Mouse (Mus musculus) heart, postnatal 10 days (tissue): ENCODE measurements at regions not wholly inside any gene's neighbourhood (a gene's known extent, or its start where the extent isn't known, plus 50 kb on each side); places are given as distances from the start of the nearest gene placed in this dataset.

Experiments
- DNase-seq, 2 experiments: peaks; one replicate each; pipeline ENCODE4 v3.0.0; 2021
- intact Hi-C: fragments of 180-260 bp; cut with DNase I; formaldehyde crosslinking; loops from one replicate; pipeline ENCODE4 v1.15.1; 2025

GRCm38 (mm10) chr12:65552230-65552629, 326.9 kb downstream of the Wdr20rt start:
- no peak for DNase-seq
- intact Hi-C loops, result no loop called here

DNA sequence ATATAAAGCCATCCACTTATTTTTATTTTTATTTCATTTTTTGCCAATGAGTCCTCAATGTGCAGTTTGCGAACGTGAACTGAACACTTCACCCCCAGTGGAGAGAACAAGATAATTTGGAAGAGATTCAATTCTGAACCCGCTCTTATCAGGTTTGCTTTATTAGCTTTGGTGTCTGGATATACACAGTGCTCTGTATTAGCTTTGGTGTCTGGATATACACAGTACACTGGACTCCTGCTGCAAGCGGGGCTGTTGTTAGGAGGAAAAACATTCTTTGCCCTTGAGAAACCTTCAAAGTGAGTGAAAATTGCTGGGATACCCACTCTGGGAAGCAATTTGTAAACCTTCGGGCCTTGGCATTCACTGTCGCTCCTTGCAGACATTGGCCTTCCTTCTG, 333.7 kb downstream of the Wdr20rt start:
- DNase-seq, result no peak
- intact Hi-C loops, result no loop called here

DNA sequence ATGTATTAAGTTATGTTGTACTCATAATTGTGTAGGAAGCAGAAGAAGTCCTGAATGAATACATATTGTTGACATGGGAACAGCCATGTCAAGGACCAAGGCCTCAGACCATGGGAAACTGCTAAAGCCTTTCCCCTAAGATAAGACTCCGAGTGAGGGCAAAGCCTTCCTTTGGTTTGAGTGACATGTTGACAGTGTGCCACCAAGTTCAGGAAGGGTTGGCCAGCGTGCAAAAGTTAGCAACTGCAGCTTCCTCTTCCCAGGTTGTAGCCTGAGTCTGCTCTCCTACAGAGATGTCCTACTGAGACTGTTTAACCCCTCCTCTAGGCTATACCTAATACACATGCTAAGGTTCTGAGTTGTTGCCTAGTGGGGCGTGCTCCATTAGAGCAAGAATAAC, 334.5 kb downstream of the Wdr20rt start:
- peak; percentile 8 to 12 for DNase-seq
- intact Hi-C loops, result no loop called here

GRCm38 (mm10) chr12:65571633-65572032, 346.3 kb downstream of the Wdr20rt start:
- peak; percentile 0 to 2 for DNase-seq
- intact Hi-C loops, result no loop called here

DNA sequence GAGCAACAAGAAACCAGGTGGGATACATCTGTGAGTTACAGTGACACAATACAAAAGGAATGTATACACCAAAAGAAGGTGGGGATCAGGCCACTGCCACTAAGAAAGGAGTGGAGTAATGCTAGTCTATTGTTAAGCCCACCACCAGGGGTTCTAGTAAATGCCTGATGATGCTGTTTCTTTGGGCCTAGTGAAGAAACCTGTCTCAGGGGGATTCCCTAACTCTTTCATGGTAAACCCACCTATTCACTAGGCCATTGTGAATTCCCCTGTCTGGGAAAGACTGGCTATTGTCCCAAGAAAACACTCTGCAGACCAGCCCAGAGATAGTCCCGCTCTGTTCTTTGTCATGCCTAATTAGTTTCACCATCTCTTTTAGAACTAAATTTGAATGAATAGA, 368.2 kb downstream of the Wdr20rt start:
- DNase-seq, result no peak
- intact Hi-C loops, result no loop called here

DNA sequence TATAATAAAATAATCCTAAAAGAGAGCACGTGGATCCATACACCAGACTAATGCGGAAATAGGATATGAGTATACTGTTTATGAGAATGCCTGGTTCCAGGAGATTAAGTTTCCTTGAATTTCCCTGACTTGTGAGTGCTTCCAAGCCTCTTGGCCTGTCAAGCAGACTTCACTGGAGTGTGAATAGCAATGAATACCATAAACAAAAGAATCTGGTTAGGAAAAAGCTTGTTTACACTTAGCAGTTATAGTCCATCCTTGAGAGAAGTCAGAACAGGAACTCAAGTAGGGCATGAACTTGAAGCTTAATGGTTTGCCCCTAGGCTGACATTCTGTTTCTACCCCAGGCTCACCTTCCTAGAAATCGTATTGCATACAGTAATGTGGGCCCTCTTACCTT, 368.8 kb downstream of the Wdr20rt start:
- no peak for DNase-seq

GRCm38 (mm10) chr12:65644232-65644631, 418.9 kb downstream of the Wdr20rt start:
- intact Hi-C loops, result no loop called here
- DNase-seq, result no peak

More for the DNA sequence above, 368.8 kb downstream of the Wdr20rt start:
- intact Hi-C loops, result no loop called here

DNA sequence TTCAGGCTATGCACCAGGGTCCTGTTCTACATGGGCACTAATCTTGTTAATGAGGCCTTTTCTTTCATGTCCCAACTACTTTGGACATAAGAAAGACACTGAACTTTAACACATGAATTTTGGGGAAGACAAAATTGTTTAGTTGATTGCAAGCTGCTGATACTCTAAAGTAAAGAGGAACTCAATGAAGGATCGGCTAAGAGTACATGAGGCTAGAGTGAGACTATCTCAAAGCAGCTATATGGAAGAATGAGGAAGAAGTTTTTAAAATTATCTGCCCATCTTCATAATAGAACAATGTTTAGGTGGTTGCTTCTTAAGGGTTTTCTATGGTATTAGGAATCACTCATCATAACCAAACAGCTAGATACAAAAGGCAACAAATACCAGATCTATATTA, 431.5 kb downstream of the Wdr20rt start:
- intact Hi-C loops, result no loop called here
- no peak for DNase-seq

- intact Hi-C loops, result no loop called here
- no peak for DNase-seq
Measured at GRCm38 (mm10) chr12:65671673-65672072, 446.4 kb downstream of the Wdr20rt start.

- intact Hi-C loops, result no loop called here
- DNase-seq, result no peak
Measured at GRCm38 (mm10) chr12:65673193-65673592, 447.9 kb downstream of the Wdr20rt start.

DNA sequence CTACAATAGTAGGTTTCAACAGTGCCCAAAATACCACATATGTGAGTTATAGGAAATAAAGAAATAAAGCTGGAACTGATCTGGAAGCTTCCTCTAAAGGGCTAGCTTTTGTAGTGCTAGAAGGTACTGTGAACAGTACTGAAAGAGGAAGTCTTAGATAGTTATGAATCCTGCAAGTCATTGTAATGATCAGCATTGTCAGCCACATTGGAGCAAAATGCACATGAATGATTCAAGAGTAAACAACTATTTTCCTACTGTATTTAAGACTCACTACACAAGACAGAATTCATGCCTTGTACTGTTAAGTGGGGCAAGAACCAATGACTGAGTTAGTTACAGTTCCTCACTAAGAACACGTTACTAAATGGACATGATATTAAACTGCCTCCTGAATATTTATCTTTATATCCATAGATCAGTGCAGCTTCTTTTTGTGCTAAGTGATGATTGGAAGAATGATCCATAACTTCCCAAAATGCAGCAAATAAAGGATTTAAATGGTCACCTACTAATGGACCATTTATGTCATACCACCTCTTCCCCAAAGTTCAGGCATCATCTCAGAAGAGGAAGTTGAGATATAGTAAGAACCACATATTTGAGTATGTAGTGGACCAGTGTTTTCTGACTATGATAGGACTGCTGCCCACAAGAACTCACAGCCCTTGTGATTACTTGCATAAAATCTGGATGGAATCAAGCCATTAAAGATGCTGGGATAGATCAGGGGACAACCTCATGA, 449.8 kb downstream of the Wdr20rt start:
- intact Hi-C loops, result no loop called here
- no peak for DNase-seq

DNA sequence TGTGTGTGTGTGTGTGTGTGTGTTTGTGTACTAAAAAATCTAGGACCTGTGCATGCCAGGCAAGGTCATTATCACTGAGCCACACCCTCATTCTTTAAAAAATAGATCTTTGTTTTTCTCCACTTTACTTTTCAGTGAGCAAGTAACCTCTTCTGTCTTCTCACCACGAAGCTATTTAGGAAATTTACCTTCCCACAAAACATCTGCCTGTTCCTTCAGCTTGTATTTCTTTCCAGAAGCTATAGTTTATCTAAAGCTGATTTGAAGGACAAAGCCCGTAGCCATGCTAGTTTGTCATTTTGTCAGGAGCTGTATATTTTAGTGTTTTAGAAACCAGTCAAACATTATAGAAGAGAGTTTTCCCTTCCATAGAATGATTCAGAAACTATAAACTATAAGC, 455.0 kb downstream of the Wdr20rt start:
- intact Hi-C loops, result no loop called here
- no peak for DNase-seq

GRCm38 (mm10) chr12:65681826-65682225, 456.5 kb downstream of the Wdr20rt start:
- no peak for DNase-seq
- intact Hi-C loops, result no loop called here

- intact Hi-C loops, result no loop called here
Measured at GRCm38 (mm10) chr12:65704985-65705384, 479.7 kb downstream of the Wdr20rt start.

GRCm38 (mm10) chr12:65712304-65712703, 487.0 kb downstream of the Wdr20rt start:
- intact Hi-C loops, result no loop called here

More at GRCm38 (mm10) chr12:65704985-65705384, 479.7 kb downstream of the Wdr20rt start:
- no peak for DNase-seq

More at GRCm38 (mm10) chr12:65712304-65712703, 487.0 kb downstream of the Wdr20rt start:
- DNase-seq, result no peak
